Mouse (Mus musculus) kidney, adult 18-20 months (tissue): ENCODE measurements around the gene Pitpna.

Experiments
- DNase-seq: peaks from one replicate; pipeline ENCODE4 v3.0.0; 2021

Pitpna gene

DNA sequence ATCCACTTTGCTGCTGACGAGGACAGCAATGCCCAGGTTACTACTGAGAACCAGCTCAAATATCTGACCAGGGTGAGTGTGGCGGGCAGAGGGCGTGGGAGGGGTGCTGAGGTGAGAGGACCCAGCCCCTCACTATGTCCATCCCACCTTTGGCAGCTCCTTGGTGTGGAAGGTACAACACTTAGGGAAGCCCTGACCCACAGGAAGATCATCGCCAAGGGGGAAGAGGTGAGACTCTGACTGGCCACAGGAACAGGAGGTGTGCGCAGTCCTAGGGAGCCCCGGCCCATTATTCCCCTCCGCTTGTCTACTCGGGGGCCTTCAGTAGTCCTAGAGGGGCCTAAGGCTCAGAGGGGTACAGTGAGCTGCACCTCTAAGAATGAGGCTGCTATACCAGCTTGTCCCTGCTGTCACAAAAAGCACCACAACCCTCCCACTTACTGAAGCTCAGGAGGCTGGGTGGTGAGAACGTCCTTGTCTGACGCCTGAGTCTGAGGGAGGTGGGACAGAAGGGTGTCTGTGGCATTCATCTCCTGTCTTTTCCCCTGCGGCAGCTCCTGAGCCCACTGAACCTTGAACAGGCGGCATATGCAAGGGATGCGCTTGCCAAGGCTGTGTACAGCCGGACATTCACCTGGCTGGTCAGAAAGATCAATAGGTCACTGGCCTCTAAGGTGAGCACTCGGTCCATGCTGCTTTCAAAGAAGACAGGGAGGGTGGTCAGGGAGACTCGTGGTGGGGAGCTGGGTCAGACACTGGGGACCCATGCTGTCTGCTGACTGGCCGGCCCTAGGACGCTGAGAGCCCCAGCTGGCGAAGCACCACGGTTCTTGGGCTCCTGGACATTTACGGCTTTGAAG, 73.3 kb downstream of the Pitpna start:
- DNase-seq = no peak

- DNase-seq = no peak
These were observed 74.2 kb downstream of the Pitpna start for GRCm38 (mm10) chr11:75662131-75662530.

GRCm38 (mm10) chr11:75666296-75666695, 78.4 kb downstream of the Pitpna start:
- DNase-seq = no peak

DNA sequence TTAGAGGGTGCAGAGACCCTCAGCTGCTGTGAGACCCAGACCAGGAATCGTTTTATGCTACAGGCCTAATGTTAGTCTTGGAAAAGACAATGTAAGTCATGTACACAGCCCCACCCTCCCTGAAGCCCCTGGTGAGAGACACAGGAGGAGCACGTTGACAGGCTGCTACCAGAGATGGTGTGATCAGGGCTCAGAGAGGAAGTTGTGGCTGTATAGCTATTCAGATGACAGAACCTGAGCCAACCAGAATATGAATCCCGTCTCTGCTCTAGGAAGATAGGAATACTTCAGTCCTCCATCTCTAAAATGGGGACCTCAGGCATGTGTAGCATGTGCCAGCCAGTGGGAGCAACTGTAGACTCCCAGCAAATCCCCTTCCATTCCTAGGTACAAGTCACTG, 80.7 kb downstream of the Pitpna start:
- DNase-seq = no peak

DNA sequence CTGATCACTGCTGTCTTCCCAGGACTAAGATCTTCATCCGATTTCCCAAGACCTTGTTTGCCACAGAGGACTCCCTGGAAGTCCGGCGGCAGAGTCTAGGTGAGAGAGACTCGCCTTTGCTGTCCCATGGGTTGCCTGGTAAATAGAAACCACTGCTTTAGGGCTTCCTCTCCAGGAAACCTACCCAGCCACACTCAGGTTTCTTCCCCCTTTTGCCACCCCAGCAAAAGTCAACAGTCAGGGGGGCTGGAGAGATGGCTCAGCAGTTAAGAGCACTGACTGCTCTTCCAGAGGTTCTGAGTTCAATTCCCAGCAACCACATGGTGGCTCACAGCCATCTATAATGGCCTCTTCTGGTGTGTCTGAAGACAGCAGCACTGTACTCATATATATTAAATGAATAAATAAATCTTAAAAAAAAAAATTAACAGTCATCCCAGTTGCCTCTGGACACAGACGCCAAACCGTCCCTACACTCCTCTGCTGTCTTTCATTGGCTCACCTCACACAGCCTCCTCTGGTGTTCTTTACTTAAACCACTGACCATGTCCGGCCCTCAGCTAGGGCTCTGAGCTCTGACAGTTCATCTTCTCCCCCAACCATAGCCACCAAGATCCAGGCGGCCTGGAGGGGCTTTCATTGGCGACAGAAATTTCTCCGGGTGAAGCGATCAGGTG, 81.4 kb downstream of the Pitpna start:
- no peak for DNase-seq

DNA sequence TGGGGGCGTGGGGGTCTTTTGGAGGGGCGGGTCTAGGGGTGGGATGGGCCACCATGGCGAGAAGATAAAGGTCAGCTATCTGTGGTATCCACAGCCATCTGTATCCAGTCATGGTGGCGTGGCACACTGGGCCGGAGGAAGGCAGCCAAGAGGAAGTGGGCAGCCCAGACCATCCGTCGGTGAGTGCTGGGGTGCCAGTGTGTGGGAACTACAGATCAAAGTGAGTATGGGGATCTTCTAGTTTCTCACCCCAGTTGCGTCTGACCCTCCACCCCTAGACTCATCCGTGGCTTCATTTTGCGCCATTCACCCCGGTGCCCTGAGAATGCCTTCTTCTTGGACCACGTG, 81.9 kb downstream of the Pitpna start:
- DNase-seq = no peak

- DNase-seq = no peak
These were observed 83.7 kb downstream of the Pitpna start for GRCm38 (mm10) chr11:75671426-75672180.

GRCm38 (mm10) chr11:75673411-75673810, 85.5 kb downstream of the Pitpna start:
- no peak for DNase-seq

GRCm38 (mm10) chr11:75674875-75675274, 87.0 kb downstream of the Pitpna start:
- no peak for DNase-seq

DNA sequence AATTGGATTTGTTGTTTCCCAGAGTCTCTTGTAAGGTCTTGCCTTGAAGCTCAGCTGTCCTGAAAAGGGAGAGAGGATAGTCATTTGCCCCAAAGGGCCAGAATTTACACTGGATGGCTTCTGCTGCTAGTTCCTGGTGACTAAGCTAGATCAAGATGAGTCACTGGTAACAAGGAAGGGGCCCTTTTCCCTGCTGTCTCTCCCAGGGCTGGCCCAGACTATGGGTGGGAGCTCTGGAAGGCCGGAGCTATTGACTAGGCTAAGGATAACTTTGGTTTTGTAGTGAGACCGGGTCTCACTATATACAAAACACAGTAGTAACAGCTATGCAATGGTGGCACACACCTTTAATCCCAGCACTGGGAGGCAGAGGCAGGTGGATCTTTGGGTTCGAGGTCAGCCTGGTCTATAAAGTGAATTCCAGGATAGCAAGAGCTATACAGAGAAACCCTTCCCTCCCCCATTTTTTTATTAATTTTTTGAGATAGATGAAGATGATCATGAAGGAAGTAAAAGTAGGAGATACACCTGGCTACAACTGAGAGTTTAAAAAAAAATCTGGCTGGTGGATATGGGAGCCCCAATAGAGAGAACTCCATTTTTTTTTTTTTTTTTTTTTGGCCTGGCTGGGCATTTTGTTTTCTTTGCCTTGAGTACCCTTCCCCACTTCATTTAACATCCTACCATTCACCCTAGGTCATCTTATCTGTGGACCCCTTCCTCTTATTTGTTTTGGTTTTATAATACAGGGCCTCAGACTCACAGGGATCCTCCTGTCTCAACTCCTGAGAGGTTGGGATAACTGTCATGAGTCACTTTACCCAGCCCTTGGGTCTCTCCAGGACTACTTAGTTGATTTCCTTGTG, 90.2 kb downstream of the Pitpna start:
- DNase-seq = no peak
